Mouse (Mus musculus) lung, embryonic 16.5 days (tissue): ENCODE results near the gene Nhsl1. TPM values are rescaled to one million over a fixed set of nuclear protein-coding genes. Genes with fewer than 3 reads are reported as not detected.

ENCODE experiments used
- ATAC-seq: fragments of 200-750 bp; cut with Nextera tagmentation; 2 replicates; pipeline ENCODE4 v1.8.0; 2017; ENCODE audit warnings: low read depth, mild to moderate bottlenecking, moderate library complexity
- H3K27ac ChIP-seq: fragments of 300-500 bp; sonication (generic); 2 replicates; pipeline ENCODE4 v1.5.1; 2014; ENCODE audit warnings: mild to moderate bottlenecking, control low read depth, low read length
- H3K27me3 ChIP-seq: fragments of 300-500 bp; sonication (generic); 2 replicates; pipeline ENCODE4 v1.6.1; 2014; ENCODE audit warnings: low read depth, low read length, mixed read lengths; ENCODE audit not compliant: control insufficient read depth, insufficient read depth
- H3K36me3 ChIP-seq: fragments of 300-500 bp; sonication (generic); 2 replicates; pipeline ENCODE4 v1.6.1; 2014; ENCODE audit warnings: low read length; ENCODE audit not compliant: control insufficient read depth, insufficient read depth
- H3K4me1 ChIP-seq: fragments of 300-500 bp; sonication (generic); replicated peaks from 2 replicates; pipeline ENCODE4 v1.6.1; 2014; ENCODE audit warnings: low read length, mixed read lengths; ENCODE audit not compliant: control insufficient read depth, insufficient read depth
- H3K4me2 ChIP-seq: fragments of 300-500 bp; sonication (generic); 2 replicates; pipeline ENCODE4 v1.6.1; 2014; ENCODE audit warnings: low read depth, low read length, control low read depth
- H3K4me3 ChIP-seq: fragments of 300-500 bp; sonication (generic); 2 replicates; pipeline ENCODE4 v1.5.1; 2014; ENCODE audit warnings: mild to moderate bottlenecking, low read length, control low read depth
- H3K9ac ChIP-seq: fragments of 300-500 bp; sonication (generic); 2 replicates; pipeline ENCODE4 v1.6.1; 2014; ENCODE audit warnings: low read length, control low read depth
- H3K9me3 ChIP-seq: fragments of 300-500 bp; sonication (generic); 2 replicates; pipeline ENCODE4 v1.6.1; 2016; ENCODE audit warnings: low read length; ENCODE audit not compliant: control insufficient read depth
- WGBS: fragments of 180-500 bp; shearing (Covaris S2); extraction: QIAGEN DNeasy Blood & Tissue Kit; methylation state at CpG from one replicate; pipeline ENCODE4 v1.1.7; 2014; 5-methylcytosine and 5-hydroxymethylcytosine counted together
- polyA plus RNA-seq: library from polyadenylated mRNA; unstranded; fragments of >200 nt; fragmentation: Nextera tagmentation; extraction: Ambion mirVana; gene quantifications from 2 replicates; pipeline ENCODE4 v1.2.1, GENCODE M21; 2015

The Nhsl1 gene
- polyA plus RNA-seq, 1 experiment from 2014 or later: 4.6 TPM

DNA sequence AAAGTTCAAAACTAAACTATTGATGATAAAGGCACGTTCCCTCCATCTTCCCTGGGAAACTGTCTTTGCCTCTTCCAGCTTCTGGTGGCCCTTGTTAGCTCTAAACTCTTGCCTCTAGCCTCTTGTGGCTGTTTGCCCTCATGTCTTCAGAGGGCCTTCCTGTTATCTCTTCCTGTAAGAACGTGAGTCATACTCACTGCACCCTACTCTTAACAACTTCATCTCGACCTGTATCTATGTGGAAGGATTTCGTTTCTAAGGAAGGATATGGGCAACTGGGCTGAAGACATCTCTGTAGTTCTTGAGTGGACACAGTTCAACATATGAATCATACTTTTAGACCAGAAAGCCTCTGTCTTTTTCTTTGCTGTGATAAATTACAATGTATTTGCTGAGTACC, 173.2 kb downstream of the Nhsl1 start:
- H3K4me3 ChIP-seq: no peak overlapping the region
- H3K9me3 ChIP-seq: no peaks in the 10 kb centered on the region
- no peak overlapping the region for H3K4me2 ChIP-seq
- no peaks in the 10 kb centered on the region for H3K27me3 ChIP-seq
- no peak overlapping the region for H3K9ac ChIP-seq
- H3K4me1 ChIP-seq: no peaks in the 10 kb centered on the region
- H3K27ac ChIP-seq: no peak overlapping the region
- 45% methylated on average over 4 of the region's 4 CpGs for WGBS
- no peaks in the 10 kb centered on the region for H3K36me3 ChIP-seq
- no peak for ATAC-seq

- Histone ChIP-seq H3K9ac (no peak overlapping the region), H3K36me3 (no peaks in the 10 kb centered on the region), H3K27ac (no peak overlapping the region), H3K9me3 (no peaks in the 10 kb centered on the region), H3K4me1 (no peaks in the 10 kb centered on the region), H3K27me3 (no peaks in the 10 kb centered on the region), H3K4me3 (no peak overlapping the region), H3K4me2 (no peak overlapping the region)
- WGBS: 79% methylated on average over 11 of the region's 11 CpGs
- ATAC-seq: no peak
These were observed 174.5 kb downstream of the Nhsl1 start for GRCm38 (mm10) chr10:18493010-18493894.

DNA sequence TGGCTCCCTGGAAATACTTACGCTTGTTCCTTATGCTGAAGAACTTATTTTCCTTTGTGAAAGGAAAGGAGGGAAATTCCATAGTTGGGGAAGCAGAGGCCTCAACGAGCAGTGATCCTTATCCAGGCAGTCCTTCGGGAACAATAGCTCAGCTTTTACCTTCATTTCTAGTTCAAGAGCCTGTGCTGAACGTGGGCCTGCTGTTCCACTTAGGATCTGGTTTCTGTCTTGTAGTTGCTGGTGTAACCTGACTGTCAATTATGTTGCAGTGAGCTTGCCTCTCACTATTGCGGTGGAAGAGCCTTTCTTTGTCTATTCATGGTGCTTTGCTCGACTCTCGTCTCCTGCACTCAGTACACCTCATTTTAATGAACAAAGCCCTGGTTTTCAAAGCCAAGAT, 175.5 kb downstream of the Nhsl1 start:
- no peak overlapping the region for H3K4me2 ChIP-seq
- H3K27me3 ChIP-seq: no peaks in the 10 kb centered on the region
- no peaks in the 10 kb centered on the region for H3K36me3 ChIP-seq
- ATAC-seq: no peak
- no peaks in the 10 kb centered on the region for H3K9me3 ChIP-seq
- WGBS: 60% methylated on average over 7 of the region's 7 CpGs
- no peaks in the 10 kb centered on the region for H3K4me1 ChIP-seq
- H3K9ac ChIP-seq: no peak overlapping the region
- H3K27ac ChIP-seq: no peak overlapping the region; the same call in 1 of the 2 replicates
- no peak overlapping the region for H3K4me3 ChIP-seq

DNA sequence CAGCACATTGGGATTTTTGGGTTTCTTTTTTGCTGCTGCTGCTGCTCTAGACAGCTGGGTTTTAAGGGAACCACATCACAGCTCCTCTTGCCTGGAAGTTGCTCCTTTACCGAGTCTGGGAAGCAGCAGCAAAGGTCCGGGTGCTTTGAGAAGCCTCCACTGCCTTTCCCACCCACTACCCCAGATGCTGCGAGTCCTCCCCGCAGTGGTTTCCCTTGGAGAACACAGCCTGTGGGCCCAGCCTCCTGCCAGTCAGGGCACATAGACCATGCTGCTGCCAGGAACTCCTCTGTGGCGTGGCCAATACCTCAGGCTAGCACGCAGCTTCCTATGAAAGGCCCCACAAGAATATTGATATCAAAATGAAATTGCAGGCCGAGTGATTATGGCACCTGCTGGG, 178.3 kb downstream of the Nhsl1 start:
- Histone ChIP-seq H3K27ac (no peak overlapping the region), H3K36me3 (no peaks in the 10 kb centered on the region), H3K4me2 (no peak overlapping the region), H3K9ac (no peak overlapping the region), H3K9me3 (no peaks in the 10 kb centered on the region), H3K27me3 (no peaks in the 10 kb centered on the region), H3K4me1 (no peaks in the 10 kb centered on the region), H3K4me3 (no peak overlapping the region)
- ATAC-seq: no peak
- WGBS: 75% methylated on average over 7 of the region's 7 CpGs

GRCm38 (mm10) chr10:18501997-18502396, 183.2 kb downstream of the Nhsl1 start:
- Histone ChIP-seq H3K9me3 (no peaks in the 10 kb centered on the region), H3K4me1 (no peaks in the 10 kb centered on the region), H3K36me3 (no peaks in the 10 kb centered on the region), H3K4me2 (no peak overlapping the region), H3K4me3 (no peak overlapping the region), H3K27me3 (no peaks in the 10 kb centered on the region), H3K9ac (no peak overlapping the region), H3K27ac (no peak overlapping the region)
- 74% methylated on average over 3 of the region's 3 CpGs for WGBS
- no peak for ATAC-seq

DNA sequence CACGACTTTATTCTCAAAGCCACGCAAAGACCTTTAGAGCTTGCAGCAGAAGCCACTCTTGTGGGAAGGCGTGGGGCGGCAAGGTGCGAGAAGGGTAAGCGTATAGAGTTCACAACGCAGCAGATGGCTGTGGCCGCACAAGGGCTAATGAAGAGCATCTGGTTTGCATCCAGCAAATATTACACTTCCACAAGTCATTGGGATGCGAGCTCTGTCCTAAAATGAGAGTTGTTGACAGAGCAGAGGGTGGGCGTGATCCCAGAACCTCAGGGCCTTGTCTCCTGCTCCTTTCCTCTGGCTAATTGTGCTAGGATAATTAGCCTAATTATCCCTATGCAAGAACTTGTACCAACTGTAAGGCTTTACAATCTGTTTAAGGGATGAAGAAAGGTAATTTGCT, 186.9 kb downstream of the Nhsl1 start:
- H3K4me3 ChIP-seq: no peak overlapping the region
- H3K27me3 ChIP-seq: no peaks in the 10 kb centered on the region
- H3K9me3 ChIP-seq: no peaks in the 10 kb centered on the region
- H3K9ac ChIP-seq: no peak overlapping the region
- no peak for ATAC-seq
- H3K4me2 ChIP-seq: no peak overlapping the region
- 79% methylated on average over 10 of the region's 10 CpGs for WGBS
- H3K4me1 ChIP-seq: no peaks in the 10 kb centered on the region
- no peaks in the 10 kb centered on the region for H3K36me3 ChIP-seq
- no peak overlapping the region for H3K27ac ChIP-seq

GRCm38 (mm10) chr10:18506501-18506946, 187.7 kb downstream of the Nhsl1 start:
- Histone ChIP-seq H3K27me3 (no peaks in the 10 kb centered on the region), H3K9ac (no peak overlapping the region), H3K36me3 (no peaks in the 10 kb centered on the region), H3K4me3 (no peak overlapping the region), H3K4me1 (no peaks in the 10 kb centered on the region), H3K27ac (no peak overlapping the region), H3K4me2 (no peak overlapping the region), H3K9me3 (no peaks in the 10 kb centered on the region)
- ATAC-seq: peak; percentile 20; the same call in 1 of the 2 replicates
- WGBS: 51% methylated on average over 6 of the region's 6 CpGs

DNA sequence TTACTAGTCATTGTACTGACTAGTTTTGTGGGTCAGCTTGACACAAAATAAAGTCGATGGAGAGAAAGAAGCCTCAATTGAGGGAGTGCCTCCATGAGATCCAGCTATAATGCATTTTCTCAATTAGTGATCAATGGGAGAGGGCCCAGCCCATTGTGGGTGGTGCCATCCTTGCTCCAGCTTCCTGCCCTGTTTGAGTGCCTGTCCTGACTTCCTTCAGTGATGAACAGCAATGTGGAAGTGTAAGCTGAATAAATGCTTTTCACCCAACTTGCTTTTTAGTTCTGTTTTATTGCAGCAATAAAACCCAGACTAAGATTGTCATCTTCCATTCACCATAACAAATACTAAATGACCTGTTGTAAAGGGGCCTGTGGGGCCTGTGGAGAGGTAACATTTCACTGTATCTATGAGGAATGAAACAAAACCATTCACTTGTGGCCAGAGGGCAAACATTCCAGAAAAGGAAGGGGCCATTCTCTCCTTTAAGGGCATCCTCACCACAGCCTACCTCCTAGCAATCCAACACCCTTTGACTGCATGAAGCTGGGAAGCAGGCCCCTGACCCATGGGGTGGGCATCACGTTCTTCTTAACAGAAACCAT, 189.2 kb downstream of the Nhsl1 start:
- Histone ChIP-seq H3K4me2 (no peak overlapping the region), H3K9ac (no peak overlapping the region), H3K27me3 (no peaks in the 10 kb centered on the region), H3K4me1 (no peaks in the 10 kb centered on the region), H3K36me3 (no peaks in the 10 kb centered on the region), H3K4me3 (no peak overlapping the region), H3K27ac (no peak overlapping the region), H3K9me3 (no peaks in the 10 kb centered on the region)
- no peak for ATAC-seq
- WGBS: 78% methylated on average over 2 of the region's 2 CpGs

DNA sequence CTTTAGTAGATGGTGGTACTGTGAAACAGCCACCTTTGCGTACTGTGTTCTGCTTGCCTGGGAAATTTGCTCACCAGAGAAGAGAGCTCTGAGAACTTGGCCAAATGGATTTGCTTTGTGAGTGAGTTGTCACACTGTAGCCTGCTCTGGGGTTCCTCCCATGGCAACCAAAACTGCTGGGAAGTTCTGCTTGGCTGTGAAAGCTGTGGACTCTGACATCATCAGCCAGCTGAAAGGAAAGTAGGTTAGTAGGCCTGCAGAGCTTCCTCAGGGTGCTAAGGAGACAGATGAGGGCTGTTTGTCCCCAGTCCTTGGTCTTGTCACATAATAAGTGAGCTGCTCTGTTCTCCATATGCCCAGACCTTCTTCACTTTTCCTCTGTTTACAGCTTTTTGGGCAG, 189.8 kb downstream of the Nhsl1 start:
- no peak overlapping the region for H3K9ac ChIP-seq
- H3K27me3 ChIP-seq: no peaks in the 10 kb centered on the region
- no peak overlapping the region for H3K4me3 ChIP-seq
- H3K9me3 ChIP-seq: no peaks in the 10 kb centered on the region
- 85% methylated on average over 1 of the region's 1 CpGs for WGBS
- no peak for ATAC-seq
- H3K4me2 ChIP-seq: no peak overlapping the region
- no peak overlapping the region for H3K27ac ChIP-seq
- H3K4me1 ChIP-seq: no peaks in the 10 kb centered on the region
- no peaks in the 10 kb centered on the region for H3K36me3 ChIP-seq
